In genomic region chr5:57316016-57316415, GRCm38 (mm10) we compare ENCODE assay signal across 23 mouse cellular contexts.
DNase-seq lines count a peak whose midpoint lies in the region; ATAC-seq and TF ChIP-seq lines count a peak whose summit lies in the region.
"Had no signal": no experiment of that assay in that cellular context is flagged by ENCODE, and none has a peak within 500 bp of the region (broad histone marks: within the 10 kb centered on the region; RNA-seq: fewer than 3 reads in every experiment).

No protein-coding gene starts in this region.

- H3K9ac ChIP-seq in forebrain, embryonic 14.5 days (ENCODE audit: low read length) = no peak overlapping the region
- no peak overlapping the region for H3K9ac ChIP-seq in forebrain, embryonic 12.5 days
- H3K9ac ChIP-seq in midbrain, postnatal 0 days (replicated peaks; ENCODE audit: low read length, poor library complexity, severe bottlenecking) = no peak overlapping the region
- H3K9ac ChIP-seq in midbrain, embryonic 13.5 days (replicated peaks) = no peak overlapping the region
- H3K9ac ChIP-seq: forebrain, embryonic 15.5 days; heart, embryonic 13.5 days; hindbrain, embryonic 12.5 days; hindbrain, embryonic 15.5 days; intestine, embryonic 15.5 days had no signal

- H3K27me3 ChIP-seq in forebrain, embryonic 14.5 days (replicated peaks; ENCODE audit: control insufficient read depth, insufficient read depth, low read length) = no peaks in the 10 kb centered on the region
- no peaks in the 10 kb centered on the region for H3K27me3 ChIP-seq in forebrain, embryonic 12.5 days
- H3K27me3 ChIP-seq in midbrain, postnatal 0 days (ENCODE audit: insufficient read depth, low read length) = no peaks in the 10 kb centered on the region
- H3K27me3 ChIP-seq in midbrain, embryonic 13.5 days = no peaks in the 10 kb centered on the region
- H3K27me3 ChIP-seq: forebrain, embryonic 15.5 days; heart, embryonic 13.5 days; hindbrain, embryonic 12.5 days; hindbrain, embryonic 15.5 days; intestine, embryonic 15.5 days had no signal

- no peak overlapping the region for H3K4me3 ChIP-seq in forebrain, embryonic 14.5 days (ENCODE audit: low read depth, low read length)
- no peak overlapping the region for H3K4me3 ChIP-seq in forebrain, embryonic 12.5 days (replicated peaks)
- no peak overlapping the region for H3K4me3 ChIP-seq in midbrain, postnatal 0 days (ENCODE audit: low read depth, low read length)
- no peak overlapping the region for H3K4me3 ChIP-seq in midbrain, embryonic 13.5 days (replicated peaks)
- H3K4me3 ChIP-seq: forebrain, embryonic 10.5 days; forebrain, embryonic 15.5 days; heart, embryonic 10.5 days; heart, embryonic 13.5 days; hindbrain, embryonic 12.5 days; hindbrain, embryonic 15.5 days; intestine, embryonic 15.5 days had no signal

- H3K4me2 ChIP-seq in forebrain, embryonic 14.5 days (ENCODE audit: low read length) = no peak overlapping the region
- no peak overlapping the region for H3K4me2 ChIP-seq in forebrain, embryonic 12.5 days
- no peak overlapping the region for H3K4me2 ChIP-seq in midbrain, postnatal 0 days (ENCODE audit: low read depth, low read length, poor library complexity, severe bottlenecking)
- H3K4me2 ChIP-seq in midbrain, embryonic 13.5 days (replicated peaks) = no peak overlapping the region
- H3K4me2 ChIP-seq: forebrain, embryonic 15.5 days; heart, embryonic 13.5 days; hindbrain, embryonic 12.5 days; hindbrain, embryonic 15.5 days; intestine, embryonic 15.5 days had no signal

- no peak overlapping the region for H3K27ac ChIP-seq in forebrain, embryonic 14.5 days (ENCODE audit: low read depth, low read length)
- no peak overlapping the region for H3K27ac ChIP-seq in forebrain, embryonic 12.5 days
- no peak overlapping the region for H3K27ac ChIP-seq in midbrain, postnatal 0 days (ENCODE audit: low read depth, low read length)
- H3K27ac ChIP-seq in midbrain, embryonic 13.5 days = no peak overlapping the region
- H3K27ac ChIP-seq: forebrain, embryonic 10.5 days; forebrain, embryonic 15.5 days; heart, embryonic 10.5 days; heart, embryonic 13.5 days; hindbrain, embryonic 12.5 days; hindbrain, embryonic 15.5 days; intestine, embryonic 15.5 days had no signal

- TF ChIP-seq CTCF in midbrain, postnatal 0 days (IDR thresholded peaks at IDR 0.05) = no peak

- DNase-seq in adrenal gland, postnatal 25 days = peak; percentile 2
- DNase-seq in adrenal gland, postnatal 36 days = no peak
- peak; percentile 91 to 93 for DNase-seq in cerebellum, postnatal 14 days
- DNase-seq in cerebellum, adult 9-10 months = no peak
- peak; percentile 4 for DNase-seq in forebrain, embryonic 14.5 days (ENCODE audit: low spot score)
- DNase-seq in midbrain, postnatal 0 days (ENCODE audit: low spot score) = peak; percentile 44
- DNase-seq: adrenal gland, adult 8-10 months; gastrocnemius, postnatal 25 days; heart, adult 18-20 months; heart, postnatal 14 days; heart, postnatal 4 days; kidney, adult 11 months; kidney, adult 8-10 months had no signal

- no peaks in the 10 kb centered on the region for H3K36me3 ChIP-seq in forebrain, embryonic 14.5 days (ENCODE audit: control insufficient read depth, insufficient read depth, low read length)
- no peaks in the 10 kb centered on the region for H3K36me3 ChIP-seq in forebrain, embryonic 12.5 days (replicated peaks)
- H3K36me3 ChIP-seq in midbrain, postnatal 0 days (ENCODE audit: insufficient read depth, low read length) = no peaks in the 10 kb centered on the region
- no peaks in the 10 kb centered on the region for H3K36me3 ChIP-seq in midbrain, embryonic 13.5 days
- H3K36me3 ChIP-seq: forebrain, embryonic 10.5 days; forebrain, embryonic 15.5 days; heart, embryonic 10.5 days; heart, embryonic 13.5 days; hindbrain, embryonic 12.5 days; hindbrain, embryonic 15.5 days; intestine, embryonic 15.5 days had no signal

- no peaks in the 10 kb centered on the region for H3K9me3 ChIP-seq in forebrain, embryonic 14.5 days (replicated peaks; ENCODE audit: control insufficient read depth, low read length)
- H3K9me3 ChIP-seq in forebrain, embryonic 12.5 days = no peaks in the 10 kb centered on the region
- H3K9me3 ChIP-seq in midbrain, postnatal 0 days (ENCODE audit: low read length) = no peaks in the 10 kb centered on the region
- no peaks in the 10 kb centered on the region for H3K9me3 ChIP-seq in midbrain, embryonic 13.5 days
- H3K9me3 ChIP-seq: forebrain, embryonic 10.5 days; forebrain, embryonic 15.5 days; heart, embryonic 10.5 days; heart, embryonic 13.5 days; hindbrain, embryonic 12.5 days; hindbrain, embryonic 15.5 days; intestine, embryonic 15.5 days had no signal

- H3K4me1 ChIP-seq in forebrain, embryonic 14.5 days (ENCODE audit: control insufficient read depth, insufficient read depth, low read length) = no peaks in the 10 kb centered on the region
- H3K4me1 ChIP-seq in forebrain, embryonic 12.5 days = no peaks in the 10 kb centered on the region
- H3K4me1 ChIP-seq in midbrain, postnatal 0 days (ENCODE audit: insufficient read depth, low read length) = no peaks in the 10 kb centered on the region
- no peaks in the 10 kb centered on the region for H3K4me1 ChIP-seq in midbrain, embryonic 13.5 days (replicated peaks)
- H3K4me1 ChIP-seq: forebrain, embryonic 10.5 days; forebrain, embryonic 15.5 days; heart, embryonic 10.5 days; heart, embryonic 13.5 days; hindbrain, embryonic 12.5 days; hindbrain, embryonic 15.5 days; intestine, embryonic 15.5 days had no signal

- no peak for ATAC-seq in forebrain, embryonic 14.5 days
- no peak for ATAC-seq in forebrain, embryonic 12.5 days (ENCODE audit: low FRiP score)
- no peak for ATAC-seq in midbrain, postnatal 0 days (ENCODE audit: low FRiP score)
- no peak for ATAC-seq in midbrain, embryonic 13.5 days
- ATAC-seq: activated CD4-positive, CD25-positive, alpha-beta regulatory T cell, adult 4 months; forebrain, embryonic 15.5 days; intestine, embryonic 15.5 days had no signal

Comparison
In these comparisons a context has a peak if more than half of its experiments do, and no peak if none do; other contexts are left out.
1. DNase-seq: peak in adrenal gland, postnatal 25 days (single experiment), cerebellum, postnatal 14 days (2 of 2), forebrain, embryonic 14.5 days (single experiment) and midbrain, postnatal 0 days (single experiment); none in adrenal gland, postnatal 36 days (0 of 2) and cerebellum, adult 9-10 months (single experiment).